Mouse (Mus musculus): Measurements from ENCODE around the gene Tex52. TPM values are rescaled to one million over a fixed set of nuclear protein-coding genes. Genes with fewer than 3 reads are reported as not detected.

Gene Tex52
- total and polyA plus RNA-seq, 2 experiments from 2014 or later, result not detected

GRCm38 (mm10) chr6:128345623-128346022 lies 29.6 kb upstream of the Tex52 start:
- no peaks in the 10 kb centered on the region for H3K27me3 ChIP-seq (ENCODE audit: control insufficient read depth, insufficient read depth, low read length)
- 83% methylated on average over 10 of the region's 10 CpGs for WGBS
- ATAC-seq (ENCODE audit: insufficient read depth, low read depth), result no peak
- H3K27ac ChIP-seq (ENCODE audit: low read depth), result no peak overlapping the region
- no peak overlapping the region for H3K9ac ChIP-seq (replicated peaks; ENCODE audit: low read depth, low read length)
- no peak overlapping the region for H3K4me2 ChIP-seq (ENCODE audit: low read depth, low read length)
- no peaks in the 10 kb centered on the region for H3K4me1 ChIP-seq (ENCODE audit: control insufficient read depth, insufficient read depth)
- no peak for DNase-seq (ENCODE audit: low spot score)
- H3K4me3 ChIP-seq (ENCODE audit: low read depth, low read length), result no peak overlapping the region
- TF ChIP-seq CTCF (IDR thresholded peaks at IDR 0.05; ENCODE audit: low read depth) (no peak), EP300 (IDR thresholded peaks at IDR 0.05; ENCODE audit: low read depth) (no peak)
- no peaks in the 10 kb centered on the region for H3K36me3 ChIP-seq (replicated peaks; ENCODE audit: control insufficient read depth, insufficient read depth, low read length)
- no peaks in the 10 kb centered on the region for H3K9me3 ChIP-seq (replicated peaks; ENCODE audit: control insufficient read depth, low read length)

- no peaks in the 10 kb centered on the region for H3K4me1 ChIP-seq (ENCODE audit: control insufficient read depth, insufficient read depth)
- TF ChIP-seq EP300 (IDR thresholded peaks at IDR 0.05; ENCODE audit: low read depth), result no peak
- no peak for TF ChIP-seq CTCF (IDR thresholded peaks at IDR 0.05; ENCODE audit: low read depth)
- no peak overlapping the region for H3K4me2 ChIP-seq (ENCODE audit: low read depth, low read length)
- no peak overlapping the region for H3K9ac ChIP-seq (replicated peaks; ENCODE audit: low read depth, low read length)
- no peaks in the 10 kb centered on the region for H3K27me3 ChIP-seq (ENCODE audit: control insufficient read depth, insufficient read depth, low read length)
- WGBS, result 75% methylated on average over 6 of the region's 6 CpGs
- H3K4me3 ChIP-seq (ENCODE audit: low read depth, low read length), result no peak overlapping the region
- H3K36me3 ChIP-seq (replicated peaks; ENCODE audit: control insufficient read depth, insufficient read depth, low read length), result peaks cover 3% of the 10 kb centered on the region; the same call in 1 of the 2 replicates
- DNase-seq (ENCODE audit: low spot score) (no peak), ATAC-seq (ENCODE audit: insufficient read depth, low read depth) (no peak)
- H3K27ac ChIP-seq (ENCODE audit: low read depth), result no peak overlapping the region
- H3K9me3 ChIP-seq (replicated peaks; ENCODE audit: control insufficient read depth, low read length), result no peaks in the 10 kb centered on the region
These were observed 28.5 kb upstream of the Tex52 start for GRCm38 (mm10) chr6:128346782-128347181.

GRCm38 (mm10) chr6:128349711-128350110 lies 25.5 kb upstream of the Tex52 start:
- peaks cover 2% of the 10 kb centered on the region for H3K4me1 ChIP-seq (ENCODE audit: control insufficient read depth, insufficient read depth)
- no peak overlapping the region for H3K27ac ChIP-seq (ENCODE audit: low read depth)
- no peak overlapping the region for H3K9ac ChIP-seq (replicated peaks; ENCODE audit: low read depth, low read length)
- peak; percentile 13 for DNase-seq (ENCODE audit: low spot score)
- peaks cover 3% of the 10 kb centered on the region; the same call in 1 of the 2 replicates for H3K36me3 ChIP-seq (replicated peaks; ENCODE audit: control insufficient read depth, insufficient read depth, low read length)
- no peak for TF ChIP-seq CTCF (IDR thresholded peaks at IDR 0.05; ENCODE audit: low read depth)
- no peak for TF ChIP-seq EP300 (IDR thresholded peaks at IDR 0.05; ENCODE audit: low read depth)
- no peaks in the 10 kb centered on the region for H3K27me3 ChIP-seq (ENCODE audit: control insufficient read depth, insufficient read depth, low read length)
- no peak overlapping the region for H3K4me3 ChIP-seq (ENCODE audit: low read depth, low read length)
- H3K9me3 ChIP-seq (replicated peaks; ENCODE audit: control insufficient read depth, low read length), result no peaks in the 10 kb centered on the region
- H3K4me2 ChIP-seq (ENCODE audit: low read depth, low read length), result no peak overlapping the region
- 53% methylated on average over 7 of the region's 7 CpGs for WGBS
- ATAC-seq (ENCODE audit: insufficient read depth, low read depth), result no peak

GRCm38 (mm10) chr6:128354140-128354539 lies 21.1 kb upstream of the Tex52 start:
- Histone ChIP-seq H3K4me3 (ENCODE audit: low read depth, low read length) (no peak overlapping the region), H3K9ac (replicated peaks; ENCODE audit: low read depth, low read length) (no peak overlapping the region), H3K9me3 (replicated peaks; ENCODE audit: control insufficient read depth, low read length) (no peaks in the 10 kb centered on the region), H3K4me1 (ENCODE audit: control insufficient read depth, insufficient read depth) (peaks cover 9% of the 10 kb centered on the region), H3K27me3 (ENCODE audit: control insufficient read depth, insufficient read depth, low read length) (no peaks in the 10 kb centered on the region), H3K4me2 (ENCODE audit: low read depth, low read length) (no peak overlapping the region), H3K36me3 (replicated peaks; ENCODE audit: control insufficient read depth, insufficient read depth, low read length) (peaks cover 21% of the 10 kb centered on the region), H3K27ac (ENCODE audit: low read depth) (no peak overlapping the region)
- ATAC-seq (ENCODE audit: insufficient read depth, low read depth), result no peak
- TF ChIP-seq CTCF (IDR thresholded peaks at IDR 0.05; ENCODE audit: low read depth) (no peak), EP300 (IDR thresholded peaks at IDR 0.05; ENCODE audit: low read depth) (no peak)
- no peak for DNase-seq (ENCODE audit: low spot score)
- 67% methylated on average over 3 of the region's 3 CpGs for WGBS

- under 1% methylated on average over 28 of the region's 28 CpGs for WGBS
- Histone ChIP-seq H3K4me1 (ENCODE audit: control insufficient read depth, insufficient read depth) (peaks cover 9% of the 10 kb centered on the region), H3K4me3 (ENCODE audit: low read depth, low read length) (peak overlapping the region; percentile 80), H3K4me2 (ENCODE audit: low read depth, low read length) (peak overlapping the region; percentile 92), H3K27me3 (ENCODE audit: control insufficient read depth, insufficient read depth, low read length) (no peaks in the 10 kb centered on the region), H3K27ac (ENCODE audit: low read depth) (peak overlapping the region; percentile 63), H3K36me3 (replicated peaks; ENCODE audit: control insufficient read depth, insufficient read depth, low read length) (peaks cover 21% of the 10 kb centered on the region), H3K9ac (replicated peaks; ENCODE audit: low read depth, low read length) (peak overlapping the region; percentile 58), H3K9me3 (replicated peaks; ENCODE audit: control insufficient read depth, low read length) (no peaks in the 10 kb centered on the region)
- DNase-seq (ENCODE audit: low spot score), result peak; percentile 45
- TF ChIP-seq CTCF (IDR thresholded peaks at IDR 0.05; ENCODE audit: low read depth) (no peak), EP300 (IDR thresholded peaks at IDR 0.05; ENCODE audit: low read depth) (no peak)
- peak; percentile 53 for ATAC-seq (ENCODE audit: insufficient read depth, low read depth)
These were observed 20.0 kb upstream of the Tex52 start for GRCm38 (mm10) chr6:128355201-128355681.

Measured in heart, postnatal 0 days (tissue).